Mouse (Mus musculus) gastrocnemius, postnatal 14 days (tissue): ENCODE measurements at regions not wholly inside any gene's neighbourhood (a gene's known extent, or its start where the extent isn't known, plus 50 kb on each side); places are given as distances from the start of the nearest gene placed in this dataset.

Source experiments
- DNase-seq: peaks from one replicate; pipeline ENCODE4 v3.0.0; 2021; ENCODE audit warnings: mixed read lengths
- intact Hi-C: fragments of 180-260 bp; cut with DNase I; formaldehyde crosslinking; loops from one replicate; pipeline ENCODE4 v1.15.1; 2025; ENCODE audit warnings: low total_unique reads

- DNase-seq = no peak
- intact Hi-C loops = no loop called here
Observed at GRCm38 (mm10) chr13:47554198-47554597, 431.7 kb downstream of the Rnf144b start.

GRCm38 (mm10) chr13:47557196-47557974 is 434.9 kb downstream of the Rnf144b start:
- intact Hi-C loops = no loop called here
- no peak for DNase-seq

- DNase-seq = no peak
- intact Hi-C loops = no loop called here
Observed at GRCm38 (mm10) chr13:47562836-47563235, 440.4 kb downstream of the Rnf144b start.

GRCm38 (mm10) chr13:47576516-47576915 is 454.1 kb downstream of the Rnf144b start:
- no peak for DNase-seq
- intact Hi-C loops = loop anchor here (10.0 kb wide), 2 partner anchors 222 to 708 kb away; no protein-coding TSS in a partner anchor

GRCm38 (mm10) chr13:47580144-47580543 is 457.7 kb downstream of the Rnf144b start:
- DNase-seq = no peak
- intact Hi-C loops = no loop called here

- intact Hi-C loops = no loop called here
- no peak for DNase-seq
Observed at GRCm38 (mm10) chr13:47585158-47585557, 462.7 kb downstream of the Rnf144b start.

- DNase-seq = no peak
- intact Hi-C loops = no loop called here
Observed at GRCm38 (mm10) chr13:47602646-47603045, 480.2 kb downstream of the Rnf144b start.

- intact Hi-C loops = no loop called here
- no peak for DNase-seq
Observed at GRCm38 (mm10) chr13:47611439-47611838, 489.0 kb downstream of the Rnf144b start.

GRCm38 (mm10) chr13:47636511-47637103 is 514.2 kb downstream of the Rnf144b start:
- DNase-seq = no peak
- intact Hi-C loops = no loop called here

GRCm38 (mm10) chr13:47642341-47642740 is 519.9 kb downstream of the Rnf144b start:
- intact Hi-C loops = no loop called here
- no peak for DNase-seq

GRCm38 (mm10) chr13:47645081-47645480 is 522.6 kb downstream of the Rnf144b start:
- no peak for DNase-seq
- intact Hi-C loops = no loop called here

- no peak for DNase-seq
- intact Hi-C loops = no loop called here
Observed at GRCm38 (mm10) chr13:47647693-47648092, 525.2 kb downstream of the Rnf144b start.

GRCm38 (mm10) chr13:47650093-47650492 is 527.6 kb downstream of the Rnf144b start:
- intact Hi-C loops = no loop called here
- no peak for DNase-seq

GRCm38 (mm10) chr13:47666470-47666869 is 544.0 kb downstream of the Rnf144b start:
- intact Hi-C loops = loop anchor here (10.0 kb wide), 1 partner anchor 798 kb away; no protein-coding TSS in a partner anchor
- DNase-seq = no peak

- intact Hi-C loops = loop anchor here (10.0 kb wide), 1 partner anchor 798 kb away; no protein-coding TSS in a partner anchor
- DNase-seq = peak; percentile 89
Observed at GRCm38 (mm10) chr13:47666956-47667701, 544.7 kb downstream of the Rnf144b start.

GRCm38 (mm10) chr13:47688131-47688530 is 565.7 kb downstream of the Rnf144b start:
- intact Hi-C loops = no loop called here
- DNase-seq = no peak

GRCm38 (mm10) chr13:47693815-47694214 is 567.2 kb upstream of the Id4 start:
- no peak for DNase-seq
- intact Hi-C loops = no loop called here

GRCm38 (mm10) chr13:47695877-47696276 is 565.2 kb upstream of the Id4 start:
- intact Hi-C loops = no loop called here
- DNase-seq = no peak

GRCm38 (mm10) chr13:47700556-47700955 is 560.5 kb upstream of the Id4 start:
- intact Hi-C loops = no loop called here
- DNase-seq = no peak

GRCm38 (mm10) chr13:47707961-47708609 is 552.9 kb upstream of the Id4 start:
- intact Hi-C loops = no loop called here

More at GRCm38 (mm10) chr13:47707961-47708609, 552.9 kb upstream of the Id4 start:
- no peak for DNase-seq
